Mouse (Mus musculus) liver, adult 2 months (tissue): Measurements from ENCODE around the gene Gm6588. TPM values are rescaled to one million over a fixed set of nuclear protein-coding genes. Genes with fewer than 3 reads are reported as not detected.

Experiments
- DNase-seq: peaks from one replicate; pipeline ENCODE4 v3.0.0-alpha.2; 2011; ENCODE audit warnings: low read depth, low spot score; ENCODE audit errors: extremely low read depth
- H3K27ac ChIP-seq: fragments of 200-500 bp; replicated peaks from 2 replicates; pipeline ENCODE4 v1.5.1; 2012; ENCODE audit warnings: low read depth, mild to moderate bottlenecking, control low read depth, inconsistent platforms, low read length; ENCODE audit not compliant: insufficient read depth
- H3K27me3 ChIP-seq: fragments of 200-500 bp; 2 replicates; pipeline ENCODE4 v1.6.1; 2012; ENCODE audit warnings: mild to moderate bottlenecking, moderate library complexity, low read length, inconsistent platforms; ENCODE audit not compliant: control insufficient read depth, insufficient read depth
- H3K36me3 ChIP-seq: fragments of 200-500 bp; 2 replicates; pipeline ENCODE4 v1.6.1; 2012; ENCODE audit warnings: low read length, inconsistent platforms; ENCODE audit not compliant: control insufficient read depth, insufficient read depth
- H3K4me1 ChIP-seq: fragments of 200-500 bp; 2 replicates; pipeline ENCODE4 v1.6.1; 2011; ENCODE audit warnings: low read length; ENCODE audit not compliant: control insufficient read depth, insufficient read depth
- H3K4me3 ChIP-seq: fragments of 200-500 bp; 2 replicates; pipeline ENCODE4 v1.5.1; 2011; ENCODE audit warnings: low read depth, mild to moderate bottlenecking, control low read depth, low read length, moderate library complexity; ENCODE audit not compliant: insufficient read depth
- H3K79me2 ChIP-seq: fragments of 200-500 bp; 2 replicates; pipeline ENCODE4 v1.6.1; 2012; ENCODE audit warnings: inconsistent platforms, mild to moderate bottlenecking, low read length, moderate library complexity; ENCODE audit not compliant: control insufficient read depth, insufficient read depth
- H3K9ac ChIP-seq: fragments of 200-500 bp; 2 replicates; pipeline ENCODE4 v1.6.1; 2012; ENCODE audit warnings: low read depth, mild to moderate bottlenecking, control low read depth, inconsistent platforms, low read length
- CTCF ChIP-seq: fragments of 200-500 bp; IDR thresholded peaks from 2 replicates; pipeline ENCODE4 v1.5.1; 2011; ENCODE audit warnings: low read depth, low read length, control low read depth
- POLR2A ChIP-seq: fragments of 200-500 bp; IDR thresholded peaks from 2 replicates; pipeline ENCODE4 v1.6.1; 2011; ENCODE audit warnings: low read length, control low read depth; ENCODE audit not compliant: insufficient read depth; ENCODE audit errors: extremely low read depth
- WGBS: fragments of 180-500 bp; shearing (Covaris S2); methylation state at CpG from one replicate; pipeline ENCODE4 v1.1.7; 2018; 5-methylcytosine and 5-hydroxymethylcytosine counted together
- polyA plus RNA-seq: library from polyadenylated mRNA; depleted of rRNA; stranded (reverse); fragments of >200 nt; gene quantifications from 2 replicates; pipeline ENCODE4 v1.2.3, GENCODE M21; 2012
- total RNA-seq: library from RNA; depleted of rRNA; stranded (reverse); fragments of >200 nt; gene quantifications from 2 replicates; pipeline ENCODE4 v1.2.3, GENCODE M21; 2014

Gm6588 gene
- total and polyA plus RNA-seq, 2 experiments = not detected

DNA sequence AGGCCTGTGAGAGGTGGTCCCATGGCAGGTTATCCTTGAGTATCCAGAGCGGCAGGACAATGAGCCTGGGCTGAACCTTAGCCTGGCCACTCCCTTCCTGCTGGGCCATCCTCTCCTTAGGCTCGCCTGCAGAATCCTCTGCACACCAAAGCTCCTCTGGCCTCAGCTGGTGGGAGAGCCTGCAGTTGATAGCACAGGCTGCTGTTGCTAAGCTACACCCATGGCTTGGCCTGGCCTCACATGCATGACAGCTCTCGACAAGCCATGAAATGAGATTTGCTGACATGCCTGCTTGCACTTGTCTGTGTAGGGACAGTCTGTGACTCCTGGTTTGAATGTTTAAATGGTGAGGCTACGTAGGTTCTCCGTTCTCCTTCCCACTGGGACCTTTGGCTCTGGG lies 32.6 kb upstream of the Gm6588 start:
- WGBS = 71% methylated on average over 5 of the region's 5 CpGs
- no peak for TF ChIP-seq POLR2A
- no peak for TF ChIP-seq CTCF
- peaks cover 3% of the 10 kb centered on the region; the same call in 1 of the 2 replicates for H3K27me3 ChIP-seq
- no peaks in the 10 kb centered on the region for H3K36me3 ChIP-seq
- H3K79me2 ChIP-seq = no peaks in the 10 kb centered on the region
- no peak overlapping the region for H3K9ac ChIP-seq
- no peak overlapping the region for H3K4me3 ChIP-seq
- H3K4me1 ChIP-seq = no peaks in the 10 kb centered on the region
- no peak overlapping the region for H3K27ac ChIP-seq
- no peak for DNase-seq

DNA sequence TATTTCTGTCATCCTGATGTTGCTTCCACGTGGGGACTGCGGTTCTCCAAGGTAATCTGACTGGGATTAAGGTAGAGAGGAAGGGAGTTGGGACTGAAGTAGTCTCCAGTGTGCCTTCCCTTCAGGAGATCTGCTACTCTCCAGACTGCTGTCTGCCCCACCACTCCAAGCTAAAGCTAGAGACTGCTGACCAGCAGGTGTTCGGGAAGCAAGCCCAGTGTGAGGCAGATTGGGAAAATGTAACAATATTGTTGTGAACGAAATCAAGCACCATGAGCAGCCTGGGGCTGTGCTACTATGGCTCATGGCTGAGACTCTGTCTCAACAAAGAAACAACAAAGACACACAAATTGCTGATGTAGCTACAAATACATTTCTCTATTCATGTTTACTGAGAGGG lies 31.2 kb upstream of the Gm6588 start:
- DNase-seq = no peak
- Histone ChIP-seq H3K79me2 (no peaks in the 10 kb centered on the region), H3K36me3 (no peaks in the 10 kb centered on the region), H3K4me3 (no peak overlapping the region), H3K27ac (no peak overlapping the region), H3K27me3 (no peaks in the 10 kb centered on the region; the same call in 1 of the 2 replicates), H3K4me1 (no peaks in the 10 kb centered on the region), H3K9ac (no peak overlapping the region)
- TF ChIP-seq POLR2A (no peak), CTCF (no peak)
- WGBS = 57% methylated on average over 4 of the region's 4 CpGs

DNA sequence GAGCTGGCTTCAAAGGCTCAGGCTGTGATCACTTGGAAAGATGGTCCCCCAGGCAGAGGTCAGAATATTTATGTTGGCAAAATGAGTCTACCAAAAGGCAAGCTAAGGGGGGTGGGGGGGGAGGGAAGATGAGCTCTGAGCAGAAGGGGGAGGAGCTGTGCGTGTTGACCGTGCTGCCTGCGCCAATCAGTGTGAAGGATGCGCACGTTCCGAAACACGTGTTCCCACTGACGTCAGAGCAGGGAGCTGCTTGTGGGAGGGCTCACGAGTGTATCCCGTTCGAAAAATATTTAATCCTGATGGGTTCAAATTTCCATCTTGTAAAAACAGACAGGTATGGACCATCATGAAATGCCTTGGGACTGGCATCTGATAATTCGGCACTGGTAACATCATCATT lies 29.7 kb upstream of the Gm6588 start:
- Histone ChIP-seq H3K4me3 (no peak overlapping the region), H3K4me1 (no peaks in the 10 kb centered on the region), H3K9ac (no peak overlapping the region), H3K27ac (no peak overlapping the region), H3K36me3 (no peaks in the 10 kb centered on the region), H3K79me2 (no peaks in the 10 kb centered on the region), H3K27me3 (no peaks in the 10 kb centered on the region)
- TF ChIP-seq CTCF (no peak), POLR2A (no peak)
- 17% methylated on average over 12 of the region's 12 CpGs for WGBS
- DNase-seq = no peak

DNA sequence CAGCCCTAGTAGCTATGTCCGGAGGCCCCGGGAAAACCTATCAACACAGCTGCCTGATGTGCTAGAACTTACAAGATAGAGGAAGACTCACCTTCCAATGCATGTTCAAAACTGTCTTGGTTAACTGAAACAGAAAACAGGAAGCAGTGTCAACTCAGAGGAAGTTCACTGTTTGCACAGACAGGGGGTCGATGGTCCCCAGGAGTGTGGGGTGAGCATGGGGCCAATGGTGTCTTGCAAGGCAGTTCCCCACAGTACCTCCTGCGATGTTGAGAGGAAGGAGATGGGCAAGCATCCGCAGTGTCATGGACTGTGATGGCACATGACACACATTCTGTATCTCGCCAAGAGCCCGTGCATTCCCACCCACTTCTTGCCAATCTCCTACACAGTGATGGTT lies 22.6 kb upstream of the Gm6588 start:
- Histone ChIP-seq H3K4me1 (no peaks in the 10 kb centered on the region), H3K79me2 (no peaks in the 10 kb centered on the region), H3K9ac (no peak overlapping the region), H3K27ac (no peak overlapping the region), H3K4me3 (no peak overlapping the region), H3K36me3 (no peaks in the 10 kb centered on the region), H3K27me3 (no peaks in the 10 kb centered on the region)
- DNase-seq = no peak
- WGBS = 77% methylated on average over 7 of the region's 7 CpGs
- TF ChIP-seq POLR2A = no peak

DNA sequence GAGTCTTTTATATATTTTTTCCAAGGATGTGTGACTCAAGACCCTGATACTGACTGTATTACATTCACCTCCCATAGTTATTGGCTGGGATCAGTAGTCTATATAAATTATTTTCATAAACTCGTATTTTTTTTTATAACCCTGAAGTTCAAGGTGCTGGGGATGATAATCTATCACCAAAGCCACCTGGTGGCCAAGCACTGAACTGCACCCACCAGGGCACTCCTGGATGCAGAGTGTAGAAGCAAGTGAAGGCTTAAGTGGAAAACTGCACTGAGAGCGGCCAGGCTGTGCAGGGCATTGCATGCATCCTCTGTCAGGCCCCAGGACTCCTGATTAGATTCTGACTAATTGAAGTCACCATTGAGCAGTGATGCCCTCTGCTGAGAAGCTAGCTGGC lies 21.9 kb upstream of the Gm6588 start:
- H3K4me3 ChIP-seq = no peak overlapping the region

DNA sequence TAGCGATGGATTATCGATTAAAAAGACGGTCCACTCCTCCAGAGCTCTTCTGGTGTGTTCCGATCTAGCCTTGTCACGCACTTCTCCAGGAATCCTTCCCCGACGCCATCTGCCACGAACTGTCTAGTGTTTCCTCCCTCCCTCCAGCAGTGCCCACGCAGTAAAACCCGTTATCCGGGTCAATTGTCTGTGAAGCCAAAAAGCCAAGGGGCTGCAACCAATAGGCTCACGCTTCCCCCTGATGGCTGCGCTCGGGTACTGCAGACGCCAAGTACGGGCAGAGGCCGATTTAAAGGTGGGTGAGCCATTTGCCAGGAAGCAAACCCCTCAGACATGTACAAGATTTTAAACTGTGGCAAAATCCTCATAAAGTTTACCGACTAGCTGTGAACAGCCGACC lies 20.3 kb upstream of the Gm6588 start:
- Histone ChIP-seq H3K4me3 (no peak overlapping the region), H3K27me3 (no peaks in the 10 kb centered on the region), H3K9ac (no peak overlapping the region), H3K79me2 (no peaks in the 10 kb centered on the region), H3K4me1 (no peaks in the 10 kb centered on the region), H3K36me3 (no peaks in the 10 kb centered on the region), H3K27ac (no peak overlapping the region)
- 19% methylated on average over 19 of the region's 19 CpGs for WGBS
- DNase-seq = no peak
- TF ChIP-seq POLR2A = no peak
- peak; percentile 73 for TF ChIP-seq CTCF

More for the DNA sequence above, 21.9 kb upstream of the Gm6588 start:
- Histone ChIP-seq H3K9ac (no peak overlapping the region), H3K27ac (no peak overlapping the region), H3K79me2 (no peaks in the 10 kb centered on the region), H3K27me3 (no peaks in the 10 kb centered on the region), H3K36me3 (no peaks in the 10 kb centered on the region), H3K4me1 (no peaks in the 10 kb centered on the region)
- 33% methylated on average over 2 of the region's 2 CpGs for WGBS
- TF ChIP-seq CTCF (peak; percentile 77), POLR2A (no peak)
- DNase-seq = peak; percentile 15
